Mouse (Mus musculus) cerebellum, adult 8-10 months (tissue): ENCODE data around the gene Prtn3.

Experiments
- DNase-seq: peaks from one replicate; pipeline ENCODE4 v3.0.0; 2022

Gene Prtn3

DNA sequence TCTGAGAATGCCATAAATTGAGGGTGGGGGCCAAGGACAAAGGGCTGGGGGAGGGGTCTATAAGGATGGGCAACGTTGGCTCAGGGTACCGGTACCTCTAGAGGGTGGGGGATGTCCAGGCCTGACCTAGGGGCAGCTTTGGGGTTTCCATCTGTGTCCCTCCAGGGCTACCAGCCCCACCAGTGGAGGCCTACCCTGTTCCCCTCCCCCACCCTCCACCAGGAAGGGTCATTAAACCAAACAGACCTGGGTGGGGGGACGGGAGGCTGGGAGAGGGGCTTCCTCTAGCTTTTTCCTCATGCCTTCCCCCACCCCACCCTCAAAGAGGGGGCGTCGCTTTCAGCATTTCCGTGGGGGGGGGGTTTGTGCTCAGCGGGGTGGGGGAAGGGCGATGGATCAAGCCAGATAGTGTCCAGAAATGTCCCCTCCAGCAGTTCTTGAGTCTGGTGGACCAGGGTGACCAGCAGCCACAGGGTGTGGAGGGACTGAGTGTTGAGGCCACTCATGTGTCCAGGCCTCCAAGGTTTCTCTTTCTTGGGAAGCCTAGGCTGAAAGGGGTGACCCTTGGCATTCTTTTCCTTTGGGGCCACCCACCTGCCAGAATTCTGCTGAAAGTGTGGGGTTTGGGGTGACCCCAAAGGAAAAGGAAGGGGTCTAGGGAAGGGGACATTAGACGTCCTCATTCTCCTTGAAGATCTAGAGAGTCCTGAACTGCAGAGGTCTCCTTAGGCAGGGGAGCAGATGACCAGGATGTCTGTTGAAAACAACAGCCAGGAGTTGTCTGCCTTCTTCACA lies 54.8 kb downstream of the Prtn3 start:
- DNase-seq: no peak

DNA sequence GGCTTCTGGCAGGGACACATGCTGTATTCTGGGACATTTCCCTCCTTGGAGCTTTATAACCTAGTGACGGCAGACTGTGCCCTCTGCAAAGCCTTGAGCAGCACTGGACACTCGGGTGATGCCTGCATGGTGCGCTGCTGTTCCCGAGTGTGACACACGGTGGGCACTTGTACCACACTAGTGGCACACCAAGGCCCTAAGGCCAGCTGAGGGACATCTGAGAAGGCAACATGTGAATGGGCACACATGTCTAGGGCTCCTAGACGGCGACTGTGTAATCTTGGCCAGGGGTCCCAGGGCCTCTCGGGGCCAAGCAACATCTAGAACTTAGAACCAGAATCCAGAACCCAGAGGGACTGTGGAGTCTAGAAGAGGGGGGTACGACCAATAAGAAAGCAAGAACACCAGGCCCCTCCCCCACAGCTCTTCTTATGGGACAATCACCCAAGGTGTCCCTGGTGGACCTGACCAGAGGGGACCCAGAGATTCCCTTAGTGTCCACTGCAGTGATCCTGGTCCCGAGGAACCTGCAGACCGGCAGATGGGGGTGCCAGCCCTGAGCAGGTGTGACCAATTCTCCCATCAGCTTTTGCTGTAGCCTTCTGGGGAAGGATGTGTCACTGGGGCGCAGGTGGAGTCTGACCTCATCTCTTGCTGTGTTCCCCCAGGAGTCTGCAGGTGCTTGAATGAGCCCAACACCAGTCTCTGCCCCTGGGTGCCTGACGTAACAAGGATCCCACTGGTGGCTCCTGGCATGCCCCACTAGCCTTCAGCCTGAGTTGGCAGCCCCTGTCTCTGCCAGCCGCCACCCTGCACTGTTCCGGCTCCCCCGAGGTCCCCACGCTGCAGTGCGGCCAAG lies 55.9 kb downstream of the Prtn3 start:
- no peak for DNase-seq

DNA sequence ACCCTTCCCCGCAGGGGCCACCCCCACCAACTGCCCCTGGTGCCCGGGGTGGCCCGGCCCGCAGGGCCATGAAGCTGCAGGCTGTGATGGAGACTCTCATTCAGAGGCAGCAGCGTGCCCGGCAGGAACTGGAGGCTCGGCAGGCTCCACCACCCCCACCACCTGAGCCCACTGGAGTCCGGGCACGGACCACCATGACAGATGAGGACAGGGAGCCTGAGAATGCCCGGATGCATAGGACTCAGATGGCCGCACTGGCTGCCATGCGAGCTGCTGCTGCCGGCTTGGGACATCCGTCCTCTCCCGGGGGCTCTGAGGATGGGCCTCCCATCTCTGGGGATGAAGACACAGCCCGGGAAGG lies 56.5 kb downstream of the Prtn3 start:
- DNase-seq: no peak

DNA sequence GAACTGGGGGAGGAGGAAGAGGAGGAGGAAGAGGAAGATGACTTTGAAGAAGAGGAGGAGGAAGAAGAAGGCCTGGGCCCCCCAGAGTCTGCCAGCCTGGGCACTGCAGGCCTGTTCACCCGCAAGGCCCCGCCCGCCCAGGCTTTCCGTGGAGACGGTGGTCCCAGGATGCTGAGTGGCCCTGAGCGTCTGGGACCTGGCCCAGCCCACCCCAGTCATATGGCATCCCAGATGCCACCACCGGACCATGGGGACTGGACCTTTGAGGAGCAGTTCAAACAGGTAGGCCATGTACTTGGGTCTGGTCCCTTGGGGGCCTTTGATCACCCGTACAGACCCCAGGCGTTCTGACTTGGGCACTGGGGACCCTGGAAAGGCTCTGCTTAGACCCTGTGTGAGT lies 57.5 kb downstream of the Prtn3 start:
- DNase-seq: no peak

DNA sequence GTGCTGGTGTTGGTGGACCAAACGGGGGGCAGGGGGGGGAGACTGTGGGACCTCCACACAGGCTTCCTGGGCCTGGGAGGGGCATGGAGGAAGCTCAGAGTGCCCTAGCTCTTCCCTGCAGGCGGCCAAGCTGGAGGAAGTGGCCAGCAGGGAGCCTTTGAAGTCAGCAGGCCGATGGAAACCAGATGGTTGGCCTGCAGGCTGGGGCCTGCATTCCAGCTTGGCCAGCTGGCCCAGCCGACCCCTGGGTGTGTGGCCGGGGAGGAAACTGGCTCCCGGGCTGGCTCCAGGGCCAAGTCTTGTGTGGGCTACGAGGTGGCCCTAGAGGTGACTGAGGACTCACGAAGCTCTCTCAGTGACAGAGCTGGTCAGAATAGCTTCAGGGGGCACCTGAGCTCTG lies 58.5 kb downstream of the Prtn3 start:
- DNase-seq: no peak
